Mouse (Mus musculus): ENCODE measurements around the gene Psme2. TPM values are rescaled to one million over a fixed set of nuclear protein-coding genes. Genes with fewer than 3 reads are reported as not detected.

The Psme2 gene
- 187 and 211 TPM in 2 replicates for polyA plus RNA-seq (2015; fragmentation: Nextera tagmentation; extraction: Ambion mirVana)

GRCm38 (mm10) chr14:55590748-55591330 lies at the start of gene Psme2:
Psme2 (minus strand) TSS chr14:55591113.
- peak; percentile 97 for ATAC-seq (replicated peaks)
- no peaks in the 10 kb centered on the region for H3K27me3 ChIP-seq
- H3K27ac ChIP-seq (replicated peaks) = peak within 1 kb of the TSS; percentile 94
- peaks cover 34% of the 10 kb centered on the region for H3K4me1 ChIP-seq
- under 1% methylated on average over 22 of the region's 22 CpGs for WGBS
- H3K36me3 ChIP-seq = peaks cover 13% of the 10 kb centered on the region
- H3K4me2 ChIP-seq (replicated peaks) = peak within 1 kb of the TSS; percentile 96
- peak within 1 kb of the TSS; percentile 68 for H3K4me3 ChIP-seq
- peak within 1 kb of the TSS; percentile 80 for H3K9ac ChIP-seq (replicated peaks)
- H3K9me3 ChIP-seq = no peaks in the 10 kb centered on the region

DNA sequence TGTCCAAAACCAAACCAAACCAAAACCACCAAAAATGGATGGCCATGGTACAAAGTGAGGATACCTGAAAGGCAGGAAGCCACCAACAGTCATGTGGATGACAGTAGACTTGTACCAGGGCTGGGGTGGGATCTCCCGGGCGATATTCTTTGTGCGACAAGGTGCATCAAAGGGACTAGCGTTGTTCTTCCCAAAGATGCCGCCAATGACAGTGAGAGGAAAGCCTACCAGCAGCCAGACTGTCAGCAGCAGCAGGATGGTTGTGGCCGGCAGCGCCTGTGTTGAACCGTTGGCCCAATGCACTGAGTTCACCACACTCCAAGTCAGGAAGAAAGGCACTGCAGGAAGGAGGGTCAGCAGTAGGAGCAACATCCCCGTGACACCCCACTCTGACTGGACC lies 46.9 kb upstream of the Psme2 start, which contains the start of gene Gm49378:
Gene Gm49378 (minus strand): TSS at position 101 of the 400 bp plus-strand sequence.
- Histone ChIP-seq H3K4me3 (no peak within 1 kb of the TSS), H3K27me3 (no peaks in the 10 kb centered on the region), H3K9me3 (no peaks in the 10 kb centered on the region), H3K9ac (replicated peaks) (no peak within 1 kb of the TSS), H3K4me2 (replicated peaks) (no peak within 1 kb of the TSS), H3K4me1 (peaks cover 25% of the 10 kb centered on the region), H3K36me3 (peaks cover 56% of the 10 kb centered on the region), H3K27ac (replicated peaks) (no peak within 1 kb of the TSS)
- 94% methylated on average over 9 of the region's 9 CpGs for WGBS
- ATAC-seq (replicated peaks) = no peak

DNA sequence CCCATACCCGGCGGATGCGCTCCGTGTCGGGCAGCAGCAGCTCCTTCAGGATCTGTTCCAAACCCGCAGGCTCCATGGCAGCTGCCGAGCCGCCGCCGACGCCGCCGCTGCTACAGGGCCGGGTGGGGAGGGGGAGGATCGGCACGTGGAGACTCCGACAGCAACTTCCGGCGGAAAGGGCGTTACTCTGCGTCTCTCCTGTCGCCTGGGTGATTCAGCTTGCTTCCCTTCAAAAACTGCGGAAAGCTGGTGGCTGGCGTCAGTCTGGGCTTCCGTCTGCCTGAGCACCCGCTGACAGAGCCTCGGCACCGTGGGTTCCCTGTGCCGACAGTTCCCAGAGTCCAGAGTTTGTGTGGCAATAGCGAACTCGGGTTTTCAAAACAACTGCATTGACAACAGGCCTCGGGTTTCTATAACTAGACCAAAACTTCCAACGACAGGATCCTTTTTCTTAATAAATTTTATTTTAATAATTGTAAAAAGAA lies 44.7 kb upstream of the Psme2 start, which contains the start of gene Ipo4:
Gene Ipo4 (minus strand): TSS at position 435 of the 485 bp plus-strand sequence.
- H3K9ac ChIP-seq (replicated peaks) = peak within 1 kb of the TSS; percentile 80
- peak within 1 kb of the TSS; percentile 91 for H3K4me2 ChIP-seq (replicated peaks)
- H3K4me3 ChIP-seq = peak within 1 kb of the TSS; percentile 77
- 1% methylated on average over 33 of the region's 33 CpGs for WGBS
- peaks cover 67% of the 10 kb centered on the region for H3K36me3 ChIP-seq
- no peaks in the 10 kb centered on the region for H3K9me3 ChIP-seq
- ATAC-seq (replicated peaks) = peak; percentile 93
- peak within 1 kb of the TSS; percentile 89 for H3K27ac ChIP-seq (replicated peaks)
- H3K4me1 ChIP-seq = peaks cover 17% of the 10 kb centered on the region
- H3K27me3 ChIP-seq = no peaks in the 10 kb centered on the region

DNA sequence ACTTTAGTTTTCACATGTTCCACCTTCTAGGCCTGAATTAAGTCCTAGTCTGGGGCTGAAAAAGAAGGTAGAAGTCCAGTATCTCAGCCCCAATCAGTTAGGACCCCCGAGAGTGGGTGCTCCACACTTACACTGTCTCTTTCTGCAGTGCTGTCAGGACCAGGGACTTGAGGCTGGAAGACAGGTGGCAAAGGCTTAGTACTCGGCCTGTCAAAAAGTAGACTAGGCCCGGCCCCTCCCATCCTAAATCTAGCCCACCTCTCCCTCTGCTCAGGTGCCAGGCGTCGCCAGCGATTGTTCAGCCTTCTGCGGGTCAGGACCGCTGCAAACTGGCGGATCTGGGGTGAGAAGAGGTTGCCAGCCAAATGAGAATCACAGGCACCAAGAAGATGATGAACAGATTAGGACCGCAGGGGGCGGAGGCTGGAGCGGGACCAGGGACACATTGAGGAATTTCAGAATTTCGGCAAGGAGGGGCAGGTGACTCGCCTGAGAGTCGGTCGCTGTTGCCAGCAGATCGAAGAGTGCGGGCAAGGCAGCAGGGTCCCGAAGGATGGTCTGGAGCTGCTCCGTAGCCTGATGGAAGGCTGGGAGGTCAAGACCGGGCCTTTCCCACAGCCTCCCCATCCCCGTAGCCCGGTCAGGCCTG lies 44.1 kb upstream of the Psme2 start:
- H3K4me2 ChIP-seq (replicated peaks) = peak overlapping the region; percentile 91
- peaks cover 67% of the 10 kb centered on the region for H3K36me3 ChIP-seq
- peaks cover 17% of the 10 kb centered on the region for H3K4me1 ChIP-seq
- H3K4me3 ChIP-seq = peak overlapping the region; percentile 77
- 4% methylated on average over 23 of the region's 23 CpGs for WGBS
- H3K9ac ChIP-seq (replicated peaks) = peak overlapping the region; percentile 80
- H3K9me3 ChIP-seq = no peaks in the 10 kb centered on the region
- H3K27me3 ChIP-seq = no peaks in the 10 kb centered on the region
- peak overlapping the region; percentile 89 for H3K27ac ChIP-seq (replicated peaks)
- ATAC-seq (replicated peaks) = peak; percentile 85

DNA sequence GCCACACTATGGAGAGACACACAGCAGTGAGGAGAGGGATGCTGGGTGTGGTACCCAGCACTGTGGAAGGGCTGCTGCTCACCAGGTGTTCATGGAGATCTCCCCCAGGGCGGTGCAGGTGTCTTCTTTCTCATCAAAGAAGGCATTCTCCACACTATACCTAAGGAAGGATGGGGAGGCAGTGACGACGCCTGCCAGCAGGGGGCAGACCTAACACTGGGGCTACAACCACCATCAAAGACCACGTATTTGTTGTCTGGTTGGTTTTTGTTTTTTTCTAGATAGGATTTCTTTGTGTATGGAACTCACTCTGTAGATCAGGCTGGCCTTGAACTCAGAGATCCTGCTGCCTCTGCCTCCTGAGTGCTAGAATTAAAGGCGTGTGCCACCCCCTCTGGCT lies 38.4 kb upstream of the Psme2 start:
- 49% methylated on average over 5 of the region's 5 CpGs for WGBS

DNA sequence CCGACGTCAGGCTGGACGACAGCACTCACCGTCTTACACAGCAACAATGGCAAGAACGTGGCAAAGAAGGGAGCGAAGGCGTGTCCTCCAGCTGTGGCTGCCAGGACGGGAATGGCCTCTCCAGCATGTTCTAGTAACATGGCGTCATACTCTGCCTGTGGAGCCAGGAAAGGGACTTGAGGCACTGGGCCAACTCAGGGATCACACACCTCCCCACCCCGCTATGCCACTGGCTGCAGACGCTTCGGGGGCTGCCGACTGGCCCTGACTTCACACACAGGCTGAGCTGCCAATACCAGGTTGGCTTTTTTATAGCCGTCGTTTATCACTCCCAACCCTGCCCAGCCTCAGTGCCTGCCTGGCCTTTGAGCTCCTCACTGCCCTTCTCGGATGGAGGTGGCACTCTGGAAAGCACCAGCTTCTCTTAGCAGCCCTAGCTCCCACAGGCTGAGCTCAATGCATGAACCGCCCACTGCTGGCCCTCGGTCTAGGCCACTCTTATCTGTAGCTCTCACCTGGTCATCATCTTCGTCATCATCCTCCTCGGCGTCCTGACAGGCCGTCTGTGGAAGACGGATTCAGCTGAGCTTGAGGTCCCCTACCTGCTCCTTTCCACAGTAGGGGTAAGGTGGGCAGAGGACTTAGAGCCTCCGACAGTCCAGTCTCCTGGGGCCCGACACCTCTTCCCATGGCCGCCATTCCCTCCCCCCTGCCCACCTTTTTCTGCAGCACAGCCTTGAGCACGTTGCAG lies 37.3 kb upstream of the Psme2 start:
- ATAC-seq (replicated peaks) = no peak
- Histone ChIP-seq H3K9me3 (no peaks in the 10 kb centered on the region), H3K4me2 (replicated peaks) (no peak overlapping the region), H3K9ac (replicated peaks) (no peak overlapping the region), H3K4me1 (no peaks in the 10 kb centered on the region), H3K4me3 (no peak overlapping the region), H3K36me3 (peaks cover 80% of the 10 kb centered on the region), H3K27ac (replicated peaks) (no peak overlapping the region), H3K27me3 (no peaks in the 10 kb centered on the region)
- WGBS = 92% methylated on average over 27 of the region's 27 CpGs

More for the DNA sequence above, 38.4 kb upstream of the Psme2 start:
- Histone ChIP-seq H3K36me3 (peaks cover 84% of the 10 kb centered on the region), H3K27me3 (no peaks in the 10 kb centered on the region), H3K9ac (replicated peaks) (no peak overlapping the region), H3K4me3 (no peak overlapping the region), H3K4me2 (replicated peaks) (no peak overlapping the region), H3K9me3 (no peaks in the 10 kb centered on the region), H3K4me1 (peaks cover 3% of the 10 kb centered on the region), H3K27ac (replicated peaks) (no peak overlapping the region)
- no peak for ATAC-seq (replicated peaks)

GRCm38 (mm10) chr14:55618486-55619195 lies 27.7 kb upstream of the Psme2 start:
- Histone ChIP-seq H3K4me3 (peak overlapping the region; percentile 32), H3K4me1 (0 out of 2 replicates have a peak, but pooled peaks cover 7% of the 10 kb centered on the region), H3K36me3 (no peaks in the 10 kb centered on the region), H3K9me3 (no peaks in the 10 kb centered on the region), H3K4me2 (replicated peaks) (peak overlapping the region; percentile 28), H3K27me3 (no peaks in the 10 kb centered on the region), H3K27ac (replicated peaks) (no peak overlapping the region; the same call in 1 of the 2 replicates), H3K9ac (replicated peaks) (no peak overlapping the region)
- 53% methylated on average over 22 of the region's 22 CpGs for whole genome bisulfite sequencing
- ATAC-seq (replicated peaks) = peak; percentile 59; the same call in 1 of the 2 replicates

DNA sequence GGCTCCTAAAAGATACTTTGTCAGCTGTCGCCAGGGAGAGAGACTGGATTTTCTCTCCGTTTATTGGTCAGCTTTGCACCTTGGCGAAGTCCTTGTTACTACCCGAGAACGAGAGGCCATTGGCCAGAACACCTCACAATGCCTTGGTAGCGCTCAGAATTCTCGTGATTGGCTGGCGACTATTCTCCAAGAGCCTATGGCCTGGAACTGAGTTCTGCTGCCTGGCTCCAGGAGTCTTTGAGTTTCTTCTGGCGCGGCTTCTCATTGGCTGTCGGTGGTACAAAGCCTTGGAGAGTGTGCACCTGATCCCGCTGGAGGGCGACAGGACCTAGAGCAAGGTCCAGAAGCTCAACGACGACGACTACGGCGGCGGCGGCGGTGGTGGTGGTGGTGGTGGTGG lies 26.9 kb upstream of the Psme2 start, which contains the start of gene Rec8:
Gene Rec8 (plus strand): TSS at position 216 of the 400 bp plus-strand sequence.
- H3K9me3 ChIP-seq = no peaks in the 10 kb centered on the region
- no peaks in the 10 kb centered on the region for H3K27me3 ChIP-seq
- no peaks in the 10 kb centered on the region for H3K36me3 ChIP-seq
- no peak within 1 kb of the TSS for H3K9ac ChIP-seq (replicated peaks)
- peak within 1 kb of the TSS; percentile 32 for H3K4me3 ChIP-seq
- 0 out of 2 replicates have a peak, but pooled peaks have one; percentile 41 for ATAC-seq (replicated peaks)
- H3K4me1 ChIP-seq = 0 out of 2 replicates have a peak, but pooled peaks cover 7% of the 10 kb centered on the region
- WGBS = 25% methylated on average over 21 of the region's 21 CpGs
- no peak within 1 kb of the TSS; the same call in 1 of the 2 replicates for H3K27ac ChIP-seq (replicated peaks)
- H3K4me2 ChIP-seq (replicated peaks) = peak within 1 kb of the TSS; percentile 28

DNA sequence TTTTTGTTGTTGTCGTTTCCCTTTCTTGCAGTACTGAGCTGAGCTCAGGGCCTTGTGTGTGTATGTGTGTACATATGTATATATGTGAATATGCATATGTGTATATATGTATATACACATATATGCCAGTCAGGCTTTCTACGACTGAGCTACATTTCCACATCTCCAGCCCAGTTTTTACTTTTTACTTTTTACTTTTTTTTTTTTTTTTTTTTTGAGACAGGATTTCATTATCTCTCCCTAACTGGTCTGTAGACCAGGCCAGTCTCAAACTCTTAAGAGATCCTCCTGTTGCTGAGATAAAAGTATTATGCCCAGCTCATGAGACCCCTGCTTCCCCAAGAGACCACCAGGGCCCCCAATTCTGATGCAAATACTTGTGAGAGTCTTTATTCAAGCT lies 25.9 kb upstream of the Psme2 start:
- Histone ChIP-seq H3K27me3 (no peaks in the 10 kb centered on the region), H3K4me3 (no peak overlapping the region), H3K9ac (replicated peaks) (no peak overlapping the region), H3K4me1 (0 out of 2 replicates have a peak, but pooled peaks cover 7% of the 10 kb centered on the region), H3K36me3 (no peaks in the 10 kb centered on the region), H3K27ac (replicated peaks) (no peak overlapping the region), H3K4me2 (replicated peaks) (no peak overlapping the region), H3K9me3 (no peaks in the 10 kb centered on the region)
- 79% methylated on average over 2 of the region's 2 CpGs for WGBS
- ATAC-seq (replicated peaks) = no peak

DNA sequence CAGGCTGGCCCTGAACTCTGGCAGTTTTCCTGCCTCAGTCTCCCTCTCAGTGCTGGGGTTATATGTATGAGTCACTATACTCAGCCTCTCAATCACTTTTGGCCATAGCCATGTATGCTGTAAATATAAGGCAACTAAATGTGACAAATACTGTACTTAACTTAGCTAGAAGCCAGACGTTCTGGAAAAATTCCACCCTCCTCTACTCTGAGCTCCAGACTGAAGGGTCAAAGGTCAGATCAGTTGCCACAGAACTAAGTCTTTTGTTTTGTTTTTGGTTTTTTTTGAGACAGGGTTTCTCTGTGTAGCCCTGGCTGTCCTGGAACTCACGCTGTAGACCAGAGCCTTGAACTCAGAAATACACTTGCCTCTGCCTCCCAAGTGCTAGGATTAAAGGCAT lies 25.0 kb upstream of the Psme2 start:
- Histone ChIP-seq H3K4me1 (0 out of 2 replicates have a peak, but pooled peaks cover 7% of the 10 kb centered on the region), H3K36me3 (no peaks in the 10 kb centered on the region), H3K27ac (replicated peaks) (no peak overlapping the region), H3K4me2 (replicated peaks) (no peak overlapping the region), H3K27me3 (no peaks in the 10 kb centered on the region), H3K9ac (replicated peaks) (no peak overlapping the region), H3K9me3 (no peaks in the 10 kb centered on the region), H3K4me3 (no peak overlapping the region)
- no peak for ATAC-seq (replicated peaks)
- 52% methylated on average over 2 of the region's 2 CpGs for WGBS

- H3K9ac ChIP-seq (replicated peaks) = no peak overlapping the region
- peaks cover 3% of the 10 kb centered on the region; the same call in 1 of the 2 replicates for H3K36me3 ChIP-seq
- no peak for ATAC-seq (replicated peaks)
- H3K27me3 ChIP-seq = no peaks in the 10 kb centered on the region
- H3K4me2 ChIP-seq (replicated peaks) = no peak overlapping the region
- H3K9me3 ChIP-seq = no peaks in the 10 kb centered on the region
- 0 out of 2 replicates have a peak, but pooled peaks cover 7% of the 10 kb centered on the region for H3K4me1 ChIP-seq
- H3K4me3 ChIP-seq = no peak overlapping the region
- 82% methylated on average over 7 of the region's 7 CpGs for WGBS
- no peak overlapping the region for H3K27ac ChIP-seq (replicated peaks)
Measured at GRCm38 (mm10) chr14:55614565-55615178, 23.8 kb upstream of the Psme2 start.

All from forebrain, embryonic 15.5 days (tissue).